Mouse (Mus musculus) cortical plate, adult 2 months (tissue): ENCODE results near the gene C2. TPM values are rescaled to one million over a fixed set of nuclear protein-coding genes. Genes with fewer than 3 reads are reported as not detected.

Experiments used
- H3K27ac ChIP-seq: fragments of 200-500 bp; 2 replicates; pipeline ENCODE4 v1.5.1; 2012; ENCODE audit warnings: low read length, control low read depth, inconsistent platforms; ENCODE audit not compliant: insufficient read depth
- H3K4me1 ChIP-seq: fragments of 200-500 bp; 2 replicates; pipeline ENCODE4 v1.6.1; 2011; ENCODE audit warnings: low read length; ENCODE audit not compliant: control insufficient read depth, insufficient read depth
- H3K4me3 ChIP-seq: fragments of 200-500 bp; 2 replicates; pipeline ENCODE4 v1.5.1; 2011; ENCODE audit warnings: mild to moderate bottlenecking, low read length, control low read depth; ENCODE audit not compliant: insufficient read depth
- CTCF ChIP-seq: fragments of 200-500 bp; IDR thresholded peaks from 2 replicates; pipeline ENCODE4 v1.5.1; 2011; ENCODE audit warnings: mild to moderate bottlenecking, control low read depth, low read length; ENCODE audit not compliant: insufficient read depth; ENCODE audit errors: extremely low read depth
- POLR2A ChIP-seq: fragments of 200-500 bp; IDR thresholded peaks from 2 replicates; pipeline ENCODE4 v1.6.1; 2011; ENCODE audit warnings: mild to moderate bottlenecking, low read length, control low read depth; ENCODE audit not compliant: insufficient read depth; ENCODE audit errors: extremely low read depth
- polyA plus RNA-seq: library from polyadenylated mRNA; depleted of rRNA; stranded (reverse); fragments of >200 nt; gene quantifications from 2 replicates; pipeline ENCODE4 v1.2.3, GENCODE M21; 2012; rRNA removed

Gene C2
- polyA plus RNA-seq, result 3.2 and 3.4 TPM in 2 replicates

DNA sequence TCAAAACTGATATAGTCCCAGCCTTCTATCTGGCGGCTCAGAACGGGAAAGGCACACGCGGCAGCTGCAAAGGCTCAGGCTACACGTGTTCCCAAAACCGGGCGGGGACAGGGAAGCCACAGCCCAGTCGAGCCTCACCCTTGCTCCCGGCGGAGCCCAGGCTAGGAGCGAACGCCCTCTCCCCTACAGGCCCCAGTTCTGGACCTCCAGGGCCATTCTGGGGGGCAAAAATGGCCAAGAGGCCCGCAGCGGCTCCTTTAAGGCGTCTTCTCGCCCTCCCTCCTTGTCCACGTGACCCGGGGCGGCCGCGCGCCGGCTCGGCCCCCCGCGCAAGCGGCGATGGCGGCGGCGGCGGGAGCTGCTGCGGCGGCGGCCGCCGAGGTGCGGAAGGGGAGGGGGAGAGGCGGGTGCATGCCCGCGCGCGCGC, at the start of gene C2, which contains the start of gene Ehmt2:
Gene C2, minus strand, starts transcription at position 106 of the 427 bp plus-strand sequence.
Gene Ehmt2, plus strand, starts transcription at position 310 of the 427 bp plus-strand sequence.
- H3K4me3 ChIP-seq, result peak within 1 kb of the TSS; percentile 53
- peak; percentile 34; the same call in 1 of the 2 replicates for TF ChIP-seq POLR2A
- TF ChIP-seq CTCF, result no peak
- peaks cover 3% of the 10 kb centered on the region; the same call in 1 of the 2 replicates for H3K4me1 ChIP-seq
- H3K27ac ChIP-seq, result peak within 1 kb of the TSS; percentile 84

DNA sequence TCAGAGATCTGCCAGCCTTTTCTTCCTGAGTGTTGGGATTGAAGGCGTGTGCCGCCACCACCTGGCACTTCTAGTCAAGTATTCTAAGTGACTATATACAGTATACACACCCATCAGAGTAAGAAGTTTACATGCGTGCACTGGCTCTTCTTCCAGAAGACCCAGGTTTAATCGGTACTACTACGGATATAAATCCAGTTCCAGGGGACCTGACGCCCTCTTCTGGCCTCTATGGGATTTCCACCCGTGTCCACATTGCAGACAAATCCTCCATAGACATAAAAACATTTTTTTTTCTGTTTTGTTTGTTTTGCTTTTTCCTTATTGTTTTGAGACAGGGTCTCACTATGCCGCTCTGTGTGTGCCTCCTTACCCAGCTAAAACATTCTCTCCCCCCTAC, 49.5 kb upstream of the C2 start:
- Histone ChIP-seq H3K4me1 (peaks cover 3% of the 10 kb centered on the region), H3K4me3 (no peak overlapping the region), H3K27ac (no peak overlapping the region)
- TF ChIP-seq POLR2A (no peak), CTCF (peak; percentile 30; the same call in 1 of the 2 replicates)

DNA sequence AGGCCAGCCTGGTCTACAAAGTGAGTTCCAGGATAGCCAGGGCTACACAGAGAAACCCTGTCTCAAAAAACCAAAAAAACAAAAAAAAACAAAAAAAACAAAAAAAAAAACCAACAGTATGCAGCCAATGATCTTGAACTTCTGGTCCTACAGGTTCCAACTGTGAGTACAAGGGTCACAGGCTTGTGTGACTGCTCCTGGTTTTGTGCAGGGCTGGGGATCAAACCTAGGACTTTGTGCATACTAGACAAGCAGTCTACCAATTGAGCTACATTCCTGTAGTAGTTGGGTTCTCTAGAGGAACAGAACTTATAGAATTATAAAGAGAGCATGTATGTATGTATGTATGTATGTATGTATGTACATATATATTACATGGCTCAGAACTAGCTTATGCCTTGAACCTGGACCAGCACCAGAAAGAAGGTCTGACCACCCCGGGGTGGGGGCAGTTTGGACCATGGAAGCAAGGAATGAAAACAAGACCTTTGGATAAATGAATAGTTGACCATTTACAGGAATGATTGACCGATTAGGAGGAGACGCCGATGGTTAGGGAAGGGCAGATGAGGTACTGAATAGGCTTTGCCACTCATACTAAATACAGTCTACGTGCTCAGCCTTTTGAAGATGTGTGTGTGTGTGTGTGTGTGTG, 48.5 kb upstream of the C2 start:
- H3K4me1 ChIP-seq, result peaks cover 3% of the 10 kb centered on the region

DNA sequence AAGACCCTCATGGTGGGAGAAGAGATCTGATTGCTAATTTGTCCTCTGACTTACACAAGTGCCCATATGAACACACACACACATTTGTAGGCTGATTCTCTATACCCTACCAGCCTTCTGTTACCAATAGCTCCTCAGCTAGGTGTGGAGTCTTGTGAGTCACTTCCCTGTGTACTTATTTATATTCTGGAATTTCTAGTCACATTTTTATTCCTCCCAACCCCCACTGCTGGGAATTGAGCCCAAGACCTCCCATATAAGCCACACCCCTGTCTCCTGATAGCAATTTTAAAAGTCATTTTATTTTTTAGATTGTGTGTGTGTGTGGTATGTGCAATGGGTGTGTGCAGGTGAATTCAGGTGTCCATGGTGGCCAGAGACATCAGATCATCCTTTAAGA, 46.3 kb upstream of the C2 start:
- TF ChIP-seq POLR2A (no peak), CTCF (no peak)
- Histone ChIP-seq H3K4me1 (no peaks in the 10 kb centered on the region), H3K27ac (no peak overlapping the region), H3K4me3 (no peak overlapping the region)

More for the DNA sequence above, 48.5 kb upstream of the C2 start:
- Histone ChIP-seq H3K4me3 (no peak overlapping the region), H3K27ac (no peak overlapping the region)
- TF ChIP-seq POLR2A (no peak), CTCF (no peak)

DNA sequence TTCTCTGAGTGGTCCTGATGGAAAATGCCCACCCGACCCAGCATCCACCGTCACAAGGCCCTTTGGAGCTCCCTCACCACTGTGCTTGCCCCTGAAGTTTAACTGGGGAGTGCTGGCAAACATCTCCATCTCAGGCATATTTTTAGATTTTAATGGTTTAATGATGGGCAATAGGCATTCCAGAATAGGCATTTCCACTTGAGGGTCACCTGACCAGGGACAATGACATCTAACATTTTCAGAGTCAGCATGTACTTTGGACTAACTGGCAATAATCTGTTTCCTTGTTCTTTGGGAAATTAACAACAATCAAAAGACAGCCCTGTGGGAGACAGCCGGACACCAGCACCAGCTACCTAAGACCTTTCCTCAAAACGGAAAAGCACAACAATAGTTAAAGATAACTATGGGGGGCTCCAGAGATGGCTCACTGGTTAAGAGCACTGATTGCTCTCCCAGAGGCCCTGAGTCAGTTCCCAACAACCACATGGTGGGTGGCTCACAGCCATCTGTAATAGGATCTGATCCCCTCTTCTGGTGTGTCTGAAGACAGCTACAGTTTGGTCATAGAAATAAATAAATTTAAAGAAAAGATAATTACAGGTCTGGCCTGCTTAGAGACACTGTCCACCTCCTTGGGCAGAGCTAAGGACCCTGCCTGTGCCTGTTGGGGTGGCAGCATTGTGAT, 45.2 kb upstream of the C2 start:
- no peak for TF ChIP-seq POLR2A
- no peak for TF ChIP-seq CTCF
- Histone ChIP-seq H3K4me1 (no peaks in the 10 kb centered on the region), H3K4me3 (no peak overlapping the region), H3K27ac (no peak overlapping the region)

DNA sequence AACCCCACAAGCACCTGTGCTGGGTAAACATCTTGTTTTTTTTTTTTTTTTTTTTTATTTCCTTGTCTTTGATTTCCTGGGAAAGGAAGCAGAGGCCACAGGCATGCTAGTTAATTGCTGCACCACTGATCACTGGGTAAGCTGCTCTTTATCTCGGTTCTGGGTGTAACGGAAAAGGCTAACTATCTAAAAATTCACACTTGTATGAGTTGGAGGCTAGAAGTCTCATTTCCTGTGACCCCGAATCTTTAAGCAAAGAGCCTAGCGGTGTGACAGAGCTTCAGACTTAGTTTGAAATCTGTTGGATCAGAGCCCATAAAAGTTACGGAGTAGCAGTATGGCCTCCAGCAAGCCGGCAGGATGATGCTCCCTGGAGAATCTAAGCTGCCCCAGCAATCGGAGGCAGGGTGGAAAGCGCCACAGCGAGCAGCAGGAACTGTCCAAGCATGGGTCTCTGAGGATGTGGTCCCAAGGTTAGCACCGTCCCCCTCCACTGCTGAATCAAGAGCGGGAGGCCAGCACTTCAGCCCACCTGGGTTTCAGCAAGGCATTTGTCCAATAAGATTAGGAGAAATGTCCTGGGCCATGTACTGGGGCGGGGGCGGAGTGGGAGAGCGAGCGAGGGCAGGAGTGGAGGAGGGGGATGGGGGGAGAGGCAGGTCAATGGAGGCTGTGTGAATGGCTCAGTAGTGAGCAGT, 43.4 kb upstream of the C2 start:
- Histone ChIP-seq H3K27ac (no peak overlapping the region), H3K4me3 (peak overlapping the region; percentile 31), H3K4me1 (no peaks in the 10 kb centered on the region)
- TF ChIP-seq POLR2A (no peak), CTCF (no peak)

DNA sequence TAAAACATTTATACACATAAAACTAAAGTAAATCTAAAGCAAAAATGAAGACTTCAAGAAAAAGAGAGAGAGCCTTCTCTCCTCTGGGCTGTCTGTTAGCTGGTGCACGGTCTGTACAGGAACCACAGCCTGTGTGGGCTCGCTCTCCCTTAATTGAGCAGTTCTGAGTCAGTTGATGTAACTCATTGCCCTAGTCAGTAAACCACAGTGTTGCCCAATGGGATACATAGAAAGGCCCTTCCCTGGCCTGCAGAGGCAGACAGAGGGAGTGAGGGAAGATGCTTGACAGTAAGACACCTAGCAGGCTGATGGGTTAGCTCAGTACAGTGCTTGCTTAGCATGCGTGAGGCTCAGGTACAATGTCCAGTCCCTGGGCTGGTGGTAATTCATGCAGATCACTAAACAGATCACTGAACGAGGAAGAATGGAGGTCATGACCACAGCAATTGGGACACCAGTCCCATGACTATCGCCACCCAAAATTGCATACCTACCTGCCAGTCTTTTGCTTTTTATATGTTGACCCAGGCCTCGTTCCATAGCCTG, 40.0 kb upstream of the C2 start:
- Histone ChIP-seq H3K27ac (no peak overlapping the region), H3K4me3 (no peak overlapping the region), H3K4me1 (no peaks in the 10 kb centered on the region)
- TF ChIP-seq CTCF, result no peak
- TF ChIP-seq POLR2A, result no peak

DNA sequence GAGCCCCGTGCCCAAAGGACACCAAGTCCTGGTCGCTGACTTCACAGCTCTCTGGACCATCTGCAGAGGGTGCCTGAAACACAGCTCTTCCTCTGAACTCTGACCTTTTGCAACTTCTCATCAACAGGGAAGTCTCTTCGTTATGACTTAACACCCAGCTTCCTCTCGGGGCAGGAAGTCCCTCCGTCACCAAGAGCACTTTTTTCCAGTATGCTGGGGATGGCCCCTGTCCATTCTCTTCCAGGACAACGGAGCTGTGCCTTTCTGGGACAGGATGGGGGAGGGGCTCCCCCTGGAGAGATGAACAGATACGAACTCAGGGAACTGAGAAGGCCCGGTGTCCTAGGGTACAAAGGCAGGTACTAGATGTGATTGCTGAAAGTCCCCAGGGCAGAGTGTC, 36.8 kb upstream of the C2 start:
- Histone ChIP-seq H3K4me3 (no peak overlapping the region), H3K27ac (no peak overlapping the region), H3K4me1 (no peaks in the 10 kb centered on the region)
- TF ChIP-seq POLR2A (no peak), CTCF (no peak)

DNA sequence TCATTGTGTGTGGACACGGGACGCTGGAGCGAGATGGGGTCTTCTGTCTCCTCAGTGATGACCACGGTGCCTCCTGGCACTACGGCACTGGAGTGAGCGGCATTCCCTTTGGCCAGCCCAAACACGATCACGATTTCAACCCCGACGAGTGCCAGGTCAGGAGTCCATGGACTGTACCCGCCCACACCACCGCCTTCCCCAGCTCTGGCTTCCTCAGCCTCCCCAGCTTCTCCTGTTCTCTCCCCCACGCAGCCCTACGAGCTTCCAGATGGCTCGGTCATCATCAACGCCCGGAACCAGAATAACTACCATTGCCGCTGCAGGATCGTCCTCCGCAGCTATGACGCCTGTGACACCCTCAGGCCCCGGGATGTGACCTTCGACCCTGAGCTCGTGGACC, 36.0 kb upstream of the C2 start:
- TF ChIP-seq CTCF (no peak), POLR2A (no peak)
- Histone ChIP-seq H3K4me1 (no peaks in the 10 kb centered on the region), H3K27ac (no peak overlapping the region), H3K4me3 (no peak overlapping the region)

DNA sequence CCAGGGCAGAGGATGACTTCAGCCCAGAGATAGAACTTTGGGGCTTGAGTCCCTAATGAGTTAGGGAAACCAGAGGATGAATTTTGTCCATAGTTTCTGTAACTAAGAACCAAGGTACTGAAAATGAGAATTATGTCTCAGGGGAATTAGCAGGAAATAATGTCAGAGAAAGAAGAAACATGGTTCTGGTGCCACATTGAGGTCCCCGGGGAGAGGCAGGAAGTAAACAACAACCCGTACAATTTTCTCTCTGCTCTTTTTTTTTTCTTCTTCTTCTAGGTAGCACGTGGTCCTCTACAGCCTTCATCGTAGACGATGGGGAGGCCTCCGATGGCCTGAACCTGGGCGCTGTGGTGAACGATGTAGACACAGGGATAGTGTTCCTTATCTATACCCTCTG, 34.2 kb upstream of the C2 start:
- Histone ChIP-seq H3K4me1 (no peaks in the 10 kb centered on the region), H3K4me3 (peak overlapping the region; percentile 91), H3K27ac (no peak overlapping the region)
- TF ChIP-seq POLR2A (no peak), CTCF (no peak)
